Mouse (Mus musculus) cerebellum, adult 9-11 months (tissue): ENCODE data around the gene 1810049J17Rik.

Experiments
- DNase-seq: peaks from one replicate; pipeline ENCODE4 v3.0.0; 2022

The 1810049J17Rik gene

GRCm38 (mm10) chr15:12341401-12341758, 19.7 kb upstream of the 1810049J17Rik start:
- no peak for DNase-seq

DNA sequence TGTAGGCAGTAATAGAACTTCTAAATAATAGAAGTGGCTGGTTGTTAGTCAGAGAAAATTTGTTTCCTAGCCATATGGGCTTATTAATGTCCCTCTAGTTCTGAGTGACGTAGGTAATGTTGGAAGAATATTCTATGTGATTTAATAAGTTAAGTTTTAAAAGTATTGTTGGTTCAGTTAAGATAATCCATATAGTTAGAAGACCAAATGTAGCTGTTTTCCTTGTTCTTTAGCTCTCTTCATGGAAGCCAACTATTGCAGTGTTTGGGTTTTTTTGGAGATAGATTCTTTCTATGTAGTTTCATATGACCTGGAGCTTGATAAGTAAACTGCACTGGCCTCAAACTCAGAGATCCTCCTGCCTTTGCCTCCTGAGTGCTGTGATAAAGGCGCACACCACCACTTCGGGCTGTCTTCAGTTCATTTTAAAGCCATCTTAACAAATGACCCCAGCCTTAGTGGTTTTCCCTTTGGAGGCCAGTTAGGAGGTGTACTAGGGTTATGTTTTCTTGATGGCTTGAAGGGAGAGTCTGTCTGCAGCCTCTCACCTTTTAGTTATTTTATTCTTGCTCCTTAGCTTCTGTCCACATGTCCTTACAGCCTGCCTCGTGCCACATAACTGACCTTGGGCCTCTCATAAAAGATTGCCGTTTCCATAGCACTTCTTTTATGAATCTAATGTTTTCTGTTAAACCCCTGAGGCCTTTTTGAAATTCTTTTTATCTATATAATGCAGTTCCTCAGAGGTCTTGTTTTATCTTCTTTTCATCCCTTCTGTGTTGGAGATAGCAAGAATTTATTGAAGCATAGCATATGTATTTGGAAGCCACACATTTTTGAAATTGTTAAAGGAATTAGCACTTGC, 19.1 kb upstream of the 1810049J17Rik start:
- no peak for DNase-seq

DNA sequence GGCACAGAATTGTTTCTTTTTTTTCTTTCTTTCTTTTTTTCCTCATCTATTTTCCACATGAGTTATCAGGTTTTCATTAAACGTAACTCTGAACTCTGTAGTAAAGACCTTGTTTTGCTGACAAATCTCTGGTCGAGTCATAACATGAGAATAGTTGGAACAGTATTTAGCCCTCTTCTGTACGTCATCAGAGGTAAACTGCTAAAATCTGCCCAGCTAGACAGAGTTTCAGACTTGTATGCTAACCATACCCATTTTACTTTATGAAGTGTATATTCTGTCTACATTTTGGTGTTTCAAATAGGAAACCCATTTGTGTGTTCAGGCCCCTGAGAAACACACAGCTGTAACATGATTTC, 16.1 kb upstream of the 1810049J17Rik start:
- no peak for DNase-seq

DNA sequence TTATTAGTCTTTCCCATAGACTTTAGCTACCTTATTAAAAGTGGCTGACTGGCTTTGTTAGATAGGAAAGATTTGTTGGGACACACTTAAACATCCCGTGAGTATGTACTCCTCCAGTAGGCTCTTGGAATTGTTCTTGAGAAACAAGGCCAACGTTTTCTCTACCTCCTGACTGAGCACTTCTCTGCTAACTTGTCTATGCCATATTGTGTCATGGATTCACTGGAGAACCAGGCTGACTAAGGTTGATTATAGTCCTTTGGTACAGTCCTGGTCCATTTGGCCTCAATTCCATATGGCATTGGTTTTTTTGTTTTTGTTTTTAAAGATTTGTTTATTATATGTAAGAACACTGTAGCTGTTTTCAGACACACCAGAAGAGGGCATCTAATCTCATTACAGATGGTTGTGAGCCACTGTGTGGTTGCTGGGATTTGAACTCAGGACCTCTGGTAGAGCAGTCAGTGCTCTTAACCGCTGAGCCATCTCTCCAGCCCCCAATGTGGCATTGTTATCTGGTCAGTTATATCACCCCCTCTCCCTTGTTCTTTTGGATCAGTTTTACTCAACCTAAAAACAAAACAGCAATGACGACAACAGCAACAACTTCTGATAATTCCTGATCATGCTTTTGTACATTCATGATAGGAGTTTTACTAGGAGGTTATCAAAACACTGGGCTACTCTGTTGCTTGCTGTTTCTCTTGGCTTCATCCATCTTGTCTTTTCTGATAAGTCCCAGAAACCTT, 15.5 kb upstream of the 1810049J17Rik start:
- DNase-seq = no peak

DNA sequence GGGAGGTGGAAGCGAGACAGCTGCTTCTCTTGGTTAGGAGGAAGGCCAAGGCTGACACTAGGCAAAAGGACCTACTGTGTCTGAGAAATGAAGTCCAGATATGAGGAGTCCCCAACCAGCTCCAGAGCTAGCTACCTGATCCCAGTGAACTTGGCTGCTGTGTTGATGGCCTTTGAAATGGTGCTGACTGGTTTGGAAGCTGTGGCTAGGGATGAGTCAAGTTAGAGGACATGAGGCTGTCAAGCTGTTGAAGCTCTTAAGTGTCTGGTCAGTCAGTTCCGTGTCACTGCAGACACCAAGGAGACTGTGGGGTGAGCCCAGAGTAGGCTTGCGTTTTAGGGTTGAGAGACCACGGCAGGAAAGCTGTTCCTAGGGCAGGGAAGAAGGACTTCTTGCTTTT, 12.7 kb upstream of the 1810049J17Rik start:
- no peak for DNase-seq

DNA sequence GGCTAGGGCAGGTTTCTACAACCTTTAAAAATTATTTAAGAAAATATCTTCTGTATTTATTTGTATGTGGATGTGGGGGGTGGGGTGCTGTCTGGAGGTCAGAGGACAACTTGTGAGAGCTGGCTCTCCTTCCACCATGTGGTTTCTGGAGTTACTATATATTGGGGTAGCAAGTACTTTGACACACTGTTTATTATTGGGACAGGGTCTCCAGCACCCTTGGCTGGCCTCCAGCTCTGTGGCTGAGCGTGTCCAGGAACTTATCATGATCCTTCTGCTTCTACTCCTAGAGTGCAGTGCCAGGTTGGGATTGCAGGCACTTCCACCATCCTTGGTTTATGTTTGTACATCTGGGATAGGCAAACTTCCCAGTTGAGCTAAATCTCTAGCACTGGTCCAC, 9.6 kb upstream of the 1810049J17Rik start:
- no peak for DNase-seq

GRCm38 (mm10) chr15:12330892-12331291, 9.2 kb upstream of the 1810049J17Rik start:
- DNase-seq = no peak

GRCm38 (mm10) chr15:12330389-12330788, 8.7 kb upstream of the 1810049J17Rik start:
- DNase-seq = no peak

GRCm38 (mm10) chr15:12324326-12324725, 2.6 kb upstream of the 1810049J17Rik start:
- DNase-seq = no peak

DNA sequence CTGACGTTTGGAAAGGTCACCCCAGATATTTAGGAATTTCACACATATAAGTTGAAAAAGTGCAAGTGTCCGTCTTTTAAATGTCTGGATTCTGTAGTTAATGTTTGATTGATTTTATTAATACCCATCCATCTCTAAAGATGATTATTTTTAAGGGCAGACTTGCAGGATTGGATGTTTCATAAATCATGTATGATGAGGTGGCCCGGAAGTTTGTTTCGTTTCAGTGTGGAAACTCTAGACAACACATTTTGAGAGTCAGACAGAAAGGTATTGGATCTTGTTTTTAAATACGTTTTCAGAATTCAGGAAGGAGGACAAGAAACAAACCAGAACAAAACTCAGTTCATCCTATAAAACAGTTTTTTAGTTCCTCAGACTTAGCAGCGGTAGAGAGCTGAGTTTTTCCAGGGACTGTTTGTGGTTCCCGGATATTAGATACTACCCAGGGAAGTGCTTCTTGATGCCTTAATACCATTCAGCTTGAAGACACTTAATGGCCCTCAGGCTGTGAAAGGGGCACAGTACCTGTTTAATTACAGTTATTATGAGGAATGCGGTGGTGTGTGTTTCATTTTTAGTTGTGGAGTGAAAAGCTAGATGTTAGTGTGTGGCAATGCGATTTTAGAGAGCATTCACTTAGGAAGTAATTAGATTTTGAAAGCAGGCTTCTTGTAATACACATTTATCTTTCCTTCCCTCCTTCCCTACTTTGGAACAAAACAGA, 1.1 kb upstream of the 1810049J17Rik start:
- DNase-seq = no peak

DNA sequence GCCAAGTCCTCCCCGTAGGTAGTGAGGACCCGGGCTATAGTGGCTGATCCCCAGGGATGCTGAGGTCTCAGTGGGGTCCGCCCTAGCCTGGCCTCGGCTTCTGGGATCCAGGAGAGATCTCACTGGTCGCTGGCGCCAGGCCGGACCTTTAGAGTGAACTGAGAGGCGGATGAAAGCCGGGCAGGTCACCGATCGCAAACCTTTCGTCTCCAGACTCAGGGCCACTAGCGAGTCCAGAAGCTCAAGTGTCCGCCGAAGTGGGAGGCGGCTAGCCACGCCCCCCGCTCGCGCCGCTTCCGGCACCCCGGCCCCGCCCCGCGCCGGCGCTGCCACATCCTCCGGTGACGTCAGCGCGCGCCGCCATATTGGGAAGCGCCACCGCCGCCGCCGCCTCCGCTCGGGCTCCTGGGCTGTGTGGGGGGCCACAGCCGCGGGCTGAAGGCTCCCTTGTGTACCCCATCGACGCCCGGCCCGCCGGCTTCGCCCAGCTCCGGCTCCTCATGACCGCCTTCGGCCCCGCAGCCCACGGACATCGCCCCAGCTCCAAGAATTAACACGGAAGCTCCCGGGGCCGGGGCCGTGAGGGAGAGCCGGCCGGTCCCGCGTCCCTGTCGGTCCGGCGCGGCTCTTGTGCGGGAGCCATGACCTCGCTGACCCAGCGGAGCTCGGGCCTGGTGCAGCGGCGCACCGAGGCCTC, 460 bp downstream of the 1810049J17Rik start, which contains the start of gene Golph3:
Gene Golph3, plus strand, starts transcription at position 360 of the 697 bp plus-strand sequence.
- DNase-seq = peak; percentile 96

GRCm38 (mm10) chr15:12320441-12321090, 1.1 kb downstream of the 1810049J17Rik start:
- no peak for DNase-seq

- DNase-seq = no peak
Measured at GRCm38 (mm10) chr15:12319889-12320288, 1.8 kb downstream of the 1810049J17Rik start.

GRCm38 (mm10) chr15:12318451-12318850, 3.2 kb downstream of the 1810049J17Rik start:
- DNase-seq = no peak

DNA sequence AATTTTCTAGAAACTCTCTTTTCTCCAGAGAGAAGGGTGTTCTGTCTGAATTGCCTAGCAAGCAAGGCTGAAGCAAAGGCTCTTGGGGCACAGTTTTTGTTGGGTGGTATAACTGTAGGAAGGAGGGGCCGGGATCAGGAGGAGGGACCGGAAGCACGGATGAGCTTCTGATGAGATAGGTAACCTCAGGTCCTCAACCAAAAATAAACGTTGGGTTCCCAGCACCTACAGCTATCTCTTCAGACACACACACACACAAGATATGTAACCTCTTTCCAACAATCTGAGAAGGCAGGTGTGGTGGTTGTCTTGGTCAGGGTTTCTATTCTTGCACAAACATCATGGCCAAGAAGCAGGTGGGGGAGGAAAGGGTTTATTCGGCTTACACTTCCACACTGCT, 4.4 kb downstream of the 1810049J17Rik start:
- DNase-seq = no peak

DNA sequence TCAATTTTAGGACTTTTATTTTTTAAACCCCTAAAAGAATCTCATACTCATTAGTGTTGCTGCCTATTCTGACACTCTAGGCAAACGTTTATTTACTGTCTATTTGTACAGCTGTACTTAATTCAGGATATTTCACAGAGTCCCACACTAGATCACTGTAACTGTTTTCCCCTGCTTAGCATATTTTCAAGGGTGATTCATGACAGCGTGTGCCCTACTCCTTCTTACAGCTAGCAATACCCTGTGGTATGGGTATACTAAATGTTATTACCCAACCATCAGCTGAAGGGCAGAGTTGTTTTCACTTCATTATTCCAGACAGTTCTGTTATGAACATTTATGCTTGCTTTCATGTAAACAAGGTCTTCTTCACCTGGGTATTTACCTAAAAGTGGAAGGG, 5.7 kb downstream of the 1810049J17Rik start:
- no peak for DNase-seq

DNA sequence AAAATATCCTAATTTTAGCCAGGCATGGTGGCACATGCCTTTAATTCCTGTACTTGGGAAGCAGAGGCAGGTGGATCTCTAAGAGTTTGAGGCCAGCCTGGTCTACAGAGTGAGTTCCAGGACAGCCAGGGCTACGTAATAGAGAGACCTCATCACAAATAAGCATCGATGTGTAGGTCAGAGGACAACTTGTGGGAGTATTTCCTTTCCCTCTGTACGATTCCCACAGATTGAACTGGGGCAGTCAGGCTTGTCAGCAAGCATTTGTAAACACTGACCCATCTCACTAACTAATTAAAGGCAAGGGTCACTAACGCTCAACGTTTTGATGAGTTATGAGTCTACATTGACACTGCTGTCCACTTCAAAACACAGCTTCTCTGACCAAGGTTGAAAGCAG, 7.1 kb downstream of the 1810049J17Rik start:
- no peak for DNase-seq

DNA sequence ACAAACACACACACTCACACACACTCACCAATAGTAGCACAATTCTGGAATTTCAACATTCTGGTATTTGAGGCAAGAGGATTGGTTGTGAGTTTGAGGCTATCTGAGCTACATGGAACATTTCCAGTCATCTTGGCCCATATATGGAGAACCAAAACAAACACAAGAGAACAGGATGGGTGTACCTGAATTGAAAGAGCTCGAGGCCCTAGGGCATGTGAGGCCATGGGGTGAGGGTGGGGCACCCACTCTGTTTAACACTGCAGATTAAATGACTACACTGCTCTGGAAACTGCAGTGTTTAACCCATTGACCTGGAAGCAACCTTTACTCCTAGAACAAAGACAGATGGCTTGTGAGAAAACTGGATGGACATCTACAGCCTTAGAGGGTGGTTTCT, 8.4 kb downstream of the 1810049J17Rik start:
- DNase-seq = no peak

GRCm38 (mm10) chr15:12311465-12311864, 10.2 kb downstream of the 1810049J17Rik start:
- no peak for DNase-seq

GRCm38 (mm10) chr15:12310676-12311075, 11.0 kb downstream of the 1810049J17Rik start:
- no peak for DNase-seq

- DNase-seq = no peak
Measured at GRCm38 (mm10) chr15:12308539-12308938, 13.2 kb downstream of the 1810049J17Rik start.

GRCm38 (mm10) chr15:12307114-12307513, 14.6 kb downstream of the 1810049J17Rik start:
- DNase-seq = no peak
